Mouse (Mus musculus) layer of hippocampus, adult 18-20 months (tissue): ENCODE measurements around the gene Ucp2. TPM values are rescaled to one million over a fixed set of nuclear protein-coding genes. Genes with fewer than 3 reads are reported as not detected.

Source experiments
- DNase-seq, 2 experiments: peaks; one replicate each; pipeline ENCODE4 v3.0.0; 2022; ENCODE audit warnings: low spot score in 2 of 2
- total RNA-seq, 2 experiments: library from RNA; stranded (reverse); gene quantifications; 2 replicates each; pipeline ENCODE4 v1.2.3; 2021

Gene Ucp2
- total RNA-seq, 2 experiments from 2014 or later, result 60.5 to 73.3 TPM

DNA sequence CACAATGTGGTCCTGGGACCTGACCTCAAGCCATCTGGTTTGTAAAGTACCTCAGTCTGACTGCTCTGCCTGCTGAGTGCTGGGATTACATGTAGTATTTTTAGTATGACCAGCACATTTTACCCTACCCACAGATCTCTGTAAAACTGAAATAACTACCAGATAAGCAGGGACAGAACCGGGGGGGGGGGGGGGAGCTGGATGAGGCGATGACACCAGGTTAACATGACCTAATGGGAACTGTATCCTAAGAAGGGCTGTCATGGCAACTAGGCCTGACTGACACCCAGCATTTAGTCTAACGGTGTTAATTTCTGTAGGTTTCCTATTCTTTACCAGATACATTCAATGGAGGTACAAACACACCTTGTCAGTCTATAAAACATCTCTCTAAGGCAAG, 56.7 kb downstream of the Ucp2 start:
- no peak for DNase-seq

DNA sequence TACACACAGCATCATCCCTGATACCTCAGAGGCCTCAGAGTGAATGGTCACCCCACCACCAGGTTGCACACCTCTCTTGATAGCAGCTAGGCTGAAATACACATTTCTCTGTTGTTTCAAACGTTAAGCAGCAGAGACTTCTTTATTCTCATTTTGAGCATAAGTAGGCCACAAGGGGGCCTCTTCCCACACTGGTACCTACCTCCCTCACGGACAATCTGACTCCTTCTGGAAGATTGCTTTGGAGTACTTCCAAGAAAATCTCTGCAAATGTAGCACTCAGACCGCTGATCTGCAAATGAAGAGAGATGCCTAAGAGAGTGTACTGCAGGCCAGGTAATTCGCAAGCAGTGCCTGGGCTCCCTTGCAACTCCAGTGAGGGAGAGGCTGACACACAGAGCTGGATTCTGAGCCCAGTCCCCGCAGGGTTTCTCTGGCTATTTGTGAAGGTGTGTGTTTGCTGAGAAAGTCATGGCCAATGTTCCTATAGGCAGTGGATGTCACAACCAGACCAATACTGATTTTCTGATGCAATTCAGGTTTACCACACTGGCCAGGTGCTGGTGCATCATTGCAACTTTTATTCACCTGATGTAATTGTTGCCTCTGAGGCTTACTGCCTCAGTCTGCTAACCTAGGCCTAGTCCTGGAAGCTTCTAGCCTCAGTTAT, 57.3 kb downstream of the Ucp2 start:
- peak; percentile 18 to 73 for DNase-seq

Other genes starting within 250 kb of the Ucp2 start
- 1 to 10 TPM; 3.0 to 5.9 TPM for gene P4ha3, start 207.8 kb upstream of the Ucp2 start, total RNA-seq
- 10 to 100 TPM; 23.4 to 24.4 TPM for gene C2cd3, start 121.1 kb upstream of the Ucp2 start, total RNA-seq
- gene Ppme1, start 121.0 kb upstream of the Ucp2 start, total RNA-seq, result 100 to 1,000 TPM; 145 to 146 TPM
- 1 to 10 TPM; 1.9 to 2.8 TPM for gene Ucp3, start 20.3 kb upstream of the Ucp2 start, total RNA-seq
- under 1 TPM; 0.36 to 0.77 TPM for gene Dnajb13, start 21.6 kb downstream of the Ucp2 start, total RNA-seq
- gene Coa4, start 43.7 kb downstream of the Ucp2 start, total RNA-seq, result 1 to 10 TPM; 8.0 TPM
- 100 to 1,000 TPM; 373 to 390 TPM for gene Rab6a, start 114.1 kb downstream of the Ucp2 start, total RNA-seq
- gene Mrpl48, start 115.0 kb downstream of the Ucp2 start, total RNA-seq, result 10 to 100 TPM; 70.4 to 74.7 TPM
- gene Plekhb1, start 169.1 kb downstream of the Ucp2 start, total RNA-seq, result 100 to 1,000 TPM; 285 to 292 TPM
- gene Fam168a, start 213.3 kb downstream of the Ucp2 start, total RNA-seq, result 100 to 1,000 TPM; 217 to 233 TPM